Mouse (Mus musculus): ENCODE measurements around the gene Gm1604a. TPM values are rescaled to one million over a fixed set of nuclear protein-coding genes. Genes with fewer than 3 reads are reported as not detected.
A peak's percentile ranks its signal among the peaks of the same experiment; 100 is the strongest.
"Not testable (repeated sequence)": the region's sequence is repeated elsewhere in the genome, so short reads cannot be mapped to it uniquely, and the experiment has no call there.

The Gm1604a gene
- polyA plus RNA-seq, 1 experiment from 2014 or later = not detected

DNA sequence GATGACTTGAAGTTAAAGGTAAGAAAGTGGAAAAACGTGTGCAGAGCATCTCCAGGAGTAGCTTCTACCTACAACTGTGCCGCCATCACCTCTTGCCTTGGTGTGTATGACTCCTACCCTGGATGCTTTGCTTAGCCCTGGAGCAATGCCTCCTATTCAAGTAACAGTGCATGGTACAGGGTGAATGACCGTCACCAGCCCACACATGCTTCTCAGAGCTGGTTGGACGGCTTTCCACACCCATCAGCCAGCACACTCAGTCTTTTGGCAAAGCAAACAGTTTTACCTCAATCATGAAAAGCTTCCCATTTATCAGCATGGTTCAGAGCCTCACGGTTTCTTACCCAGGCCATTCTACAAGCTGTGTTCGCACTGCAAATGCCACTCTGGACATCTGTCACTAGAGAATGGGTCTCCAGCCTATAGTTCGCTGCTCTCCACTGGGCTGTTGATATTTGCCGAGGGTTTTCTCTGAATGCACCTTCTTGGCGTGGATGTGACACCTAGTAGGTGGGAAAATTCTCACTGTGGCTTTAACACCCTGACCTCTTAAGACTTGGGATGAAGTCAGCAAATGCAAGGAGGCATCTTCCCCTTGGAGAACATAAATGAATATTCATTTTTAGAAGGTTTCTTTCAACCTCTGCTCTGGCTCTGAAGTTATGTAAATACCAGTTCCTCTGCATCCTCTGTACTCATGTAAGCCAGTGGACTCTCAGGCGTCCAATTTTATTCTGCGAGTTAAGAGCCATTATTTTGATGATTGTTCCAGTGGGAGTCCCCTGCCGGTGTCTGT lies 23.4 kb upstream of the Gm1604a start:
- H3K9ac ChIP-seq (ENCODE audit: low read length); H3K9me3 ChIP-seq (replicated peaks; ENCODE audit: control insufficient read depth, low read length); H3K4me1 ChIP-seq (ENCODE audit: control insufficient read depth, insufficient read depth, low read length); H3K4me3 ChIP-seq (replicated peaks; ENCODE audit: low read length); H3K36me3 ChIP-seq (ENCODE audit: control insufficient read depth, insufficient read depth, low read length); H3K27me3 ChIP-seq (ENCODE audit: control insufficient read depth, insufficient read depth, low read length); H3K4me2 ChIP-seq (ENCODE audit: low read depth, low read length); H3K27ac ChIP-seq (ENCODE audit: low read length): not testable (repeated sequence)
- WGBS = 62% methylated on average over 7 of the region's 12 CpGs
- ATAC-seq (ENCODE audit: insufficient read depth, low FRiP score) = peak; percentile 53

DNA sequence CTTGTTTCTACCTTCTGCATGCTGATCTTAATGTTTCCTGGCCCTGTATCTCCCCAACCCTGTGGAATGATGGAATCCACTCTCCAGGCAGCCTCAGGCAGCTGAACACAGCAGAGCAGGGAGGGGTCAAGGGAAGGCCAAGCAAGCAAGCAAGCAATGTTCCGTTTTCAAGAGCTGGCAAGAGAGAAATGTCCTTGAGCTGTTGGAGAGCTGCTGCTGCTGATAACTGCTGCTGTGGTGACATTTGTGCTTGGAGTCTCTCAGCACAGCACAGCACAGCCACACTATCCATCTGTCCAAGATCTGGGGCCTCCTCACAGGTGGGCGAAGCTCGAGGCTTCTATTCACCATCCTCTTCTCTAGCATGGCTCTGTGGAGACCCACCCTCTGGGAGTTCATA lies 22.0 kb upstream of the Gm1604a start:
- H3K4me1 ChIP-seq (ENCODE audit: control insufficient read depth, insufficient read depth, low read length); H3K4me2 ChIP-seq (ENCODE audit: low read depth, low read length); H3K27ac ChIP-seq (ENCODE audit: low read length); H3K9ac ChIP-seq (ENCODE audit: low read length); H3K27me3 ChIP-seq (ENCODE audit: control insufficient read depth, insufficient read depth, low read length); ATAC-seq (ENCODE audit: insufficient read depth, low FRiP score); H3K4me3 ChIP-seq (replicated peaks; ENCODE audit: low read length); H3K36me3 ChIP-seq (ENCODE audit: control insufficient read depth, insufficient read depth, low read length); H3K9me3 ChIP-seq (replicated peaks; ENCODE audit: control insufficient read depth, low read length): not testable (repeated sequence)
- WGBS = no CpG with 5 or more reads among the region's 3 CpGs

DNA sequence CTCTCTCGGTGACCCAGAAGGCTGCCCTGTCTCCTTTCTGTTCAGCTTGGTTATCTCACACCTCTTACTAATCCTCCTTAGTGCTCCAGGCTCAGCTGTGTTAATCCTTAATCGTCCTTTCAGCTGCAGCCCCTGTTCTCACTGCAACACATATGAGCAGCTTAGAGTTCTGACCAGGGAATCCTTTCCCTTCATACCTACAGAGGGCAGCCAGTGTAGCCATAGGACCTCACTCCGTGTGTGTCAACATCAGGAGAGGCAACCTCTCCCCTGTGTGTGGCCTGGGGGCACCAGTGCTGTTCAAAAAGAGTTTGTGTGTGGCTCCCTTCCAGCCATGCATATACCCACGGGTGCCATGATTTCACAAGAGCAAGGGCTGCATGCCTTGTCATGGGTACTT lies 19.7 kb upstream of the Gm1604a start:
- not testable (repeated sequence) for ATAC-seq (ENCODE audit: insufficient read depth, low FRiP score); H3K4me1 ChIP-seq (ENCODE audit: control insufficient read depth, insufficient read depth, low read length); H3K9ac ChIP-seq (ENCODE audit: low read length); H3K4me2 ChIP-seq (ENCODE audit: low read depth, low read length); H3K27ac ChIP-seq (ENCODE audit: low read length); H3K9me3 ChIP-seq (replicated peaks; ENCODE audit: control insufficient read depth, low read length); H3K36me3 ChIP-seq (ENCODE audit: control insufficient read depth, insufficient read depth, low read length); H3K27me3 ChIP-seq (ENCODE audit: control insufficient read depth, insufficient read depth, low read length); H3K4me3 ChIP-seq (replicated peaks; ENCODE audit: low read length)
- WGBS = 31% methylated on average over 3 of the region's 4 CpGs

DNA sequence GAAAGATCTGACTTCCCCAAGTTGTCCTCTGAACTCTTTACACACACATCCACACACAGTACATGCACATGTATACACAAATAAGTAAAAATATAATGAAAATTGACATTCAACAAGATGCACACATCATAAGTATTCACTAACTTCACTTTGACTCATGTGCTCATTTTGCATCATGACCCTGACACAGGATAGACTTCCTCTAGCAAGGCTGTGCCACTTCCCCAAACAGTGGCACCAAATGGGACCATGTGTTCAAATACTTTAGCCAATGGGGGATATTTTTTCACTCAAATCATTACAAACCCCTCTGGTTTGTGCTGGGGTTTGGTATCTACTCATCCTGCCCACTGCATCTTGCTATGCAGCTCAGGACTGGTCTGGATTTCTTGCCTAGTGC lies 16.5 kb upstream of the Gm1604a start:
- not testable (repeated sequence) for H3K36me3 ChIP-seq (ENCODE audit: control insufficient read depth, insufficient read depth, low read length); H3K27ac ChIP-seq (ENCODE audit: low read length); H3K4me1 ChIP-seq (ENCODE audit: control insufficient read depth, insufficient read depth, low read length); H3K4me2 ChIP-seq (ENCODE audit: low read depth, low read length); H3K4me3 ChIP-seq (replicated peaks; ENCODE audit: low read length); H3K27me3 ChIP-seq (ENCODE audit: control insufficient read depth, insufficient read depth, low read length); H3K9ac ChIP-seq (ENCODE audit: low read length); ATAC-seq (ENCODE audit: insufficient read depth, low FRiP score); H3K9me3 ChIP-seq (replicated peaks; ENCODE audit: control insufficient read depth, low read length)

GRCm38 (mm10) chr17:7009440-7009839 lies 15.9 kb upstream of the Gm1604a start:
- H3K4me2 ChIP-seq (ENCODE audit: low read depth, low read length); H3K4me3 ChIP-seq (replicated peaks; ENCODE audit: low read length); ATAC-seq (ENCODE audit: insufficient read depth, low FRiP score); H3K4me1 ChIP-seq (ENCODE audit: control insufficient read depth, insufficient read depth, low read length); H3K36me3 ChIP-seq (ENCODE audit: control insufficient read depth, insufficient read depth, low read length); H3K27me3 ChIP-seq (ENCODE audit: control insufficient read depth, insufficient read depth, low read length); H3K27ac ChIP-seq (ENCODE audit: low read length); H3K9ac ChIP-seq (ENCODE audit: low read length); H3K9me3 ChIP-seq (replicated peaks; ENCODE audit: control insufficient read depth, low read length): not testable (repeated sequence)
- no CpG with 5 or more reads among the region's 7 CpGs for WGBS

DNA sequence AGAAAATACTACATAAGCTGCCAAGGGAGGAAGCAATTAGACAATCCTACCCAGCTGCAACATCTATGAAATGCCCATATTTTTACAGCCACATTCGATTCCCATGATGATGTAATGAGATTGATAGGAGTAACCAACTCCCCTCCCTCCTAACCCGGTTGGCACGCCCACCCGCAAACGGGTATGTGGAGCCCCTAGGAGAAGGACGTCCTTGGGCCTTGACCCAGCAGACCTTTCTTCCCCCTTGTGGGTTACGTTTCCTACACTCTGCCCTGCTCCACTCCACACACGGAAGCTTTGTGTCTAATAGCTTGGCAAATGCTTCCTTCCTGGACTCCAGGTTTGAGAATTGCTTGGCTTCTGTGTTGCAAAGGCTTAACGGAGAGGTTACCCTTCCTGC lies 15.5 kb upstream of the Gm1604a start:
- H3K27ac ChIP-seq (ENCODE audit: low read length); H3K27me3 ChIP-seq (ENCODE audit: control insufficient read depth, insufficient read depth, low read length); H3K4me2 ChIP-seq (ENCODE audit: low read depth, low read length); H3K4me1 ChIP-seq (ENCODE audit: control insufficient read depth, insufficient read depth, low read length); H3K36me3 ChIP-seq (ENCODE audit: control insufficient read depth, insufficient read depth, low read length); ATAC-seq (ENCODE audit: insufficient read depth, low FRiP score); H3K4me3 ChIP-seq (replicated peaks; ENCODE audit: low read length); H3K9ac ChIP-seq (ENCODE audit: low read length); H3K9me3 ChIP-seq (replicated peaks; ENCODE audit: control insufficient read depth, low read length): not testable (repeated sequence)
- WGBS = 74% methylated on average over 3 of the region's 9 CpGs

DNA sequence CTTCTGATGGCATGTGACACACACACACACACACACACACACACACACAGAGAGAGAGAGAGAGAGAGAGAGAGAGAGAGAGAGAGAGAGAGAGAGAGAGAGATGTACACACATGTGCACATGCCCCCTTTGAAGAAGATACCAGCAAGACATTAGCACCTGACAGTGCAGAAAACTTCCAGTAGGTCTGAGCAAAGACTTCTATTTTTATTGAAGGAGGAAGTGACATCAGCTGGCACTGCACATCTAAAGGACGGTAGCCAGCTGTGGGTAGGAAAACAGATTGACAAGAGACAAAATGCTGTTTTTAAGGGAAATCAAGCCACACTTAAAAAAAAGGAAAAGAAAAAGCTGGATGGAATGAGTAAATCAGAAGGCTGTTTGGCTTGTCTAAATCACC lies 11.2 kb upstream of the Gm1604a start:
- not testable (repeated sequence) for H3K4me2 ChIP-seq (ENCODE audit: low read depth, low read length); H3K4me3 ChIP-seq (replicated peaks; ENCODE audit: low read length); ATAC-seq (ENCODE audit: insufficient read depth, low FRiP score); H3K9ac ChIP-seq (ENCODE audit: low read length); H3K4me1 ChIP-seq (ENCODE audit: control insufficient read depth, insufficient read depth, low read length); H3K36me3 ChIP-seq (ENCODE audit: control insufficient read depth, insufficient read depth, low read length); H3K9me3 ChIP-seq (replicated peaks; ENCODE audit: control insufficient read depth, low read length); H3K27ac ChIP-seq (ENCODE audit: low read length); H3K27me3 ChIP-seq (ENCODE audit: control insufficient read depth, insufficient read depth, low read length)
- WGBS = no CpG with 5 or more reads among the region's 1 CpGs

DNA sequence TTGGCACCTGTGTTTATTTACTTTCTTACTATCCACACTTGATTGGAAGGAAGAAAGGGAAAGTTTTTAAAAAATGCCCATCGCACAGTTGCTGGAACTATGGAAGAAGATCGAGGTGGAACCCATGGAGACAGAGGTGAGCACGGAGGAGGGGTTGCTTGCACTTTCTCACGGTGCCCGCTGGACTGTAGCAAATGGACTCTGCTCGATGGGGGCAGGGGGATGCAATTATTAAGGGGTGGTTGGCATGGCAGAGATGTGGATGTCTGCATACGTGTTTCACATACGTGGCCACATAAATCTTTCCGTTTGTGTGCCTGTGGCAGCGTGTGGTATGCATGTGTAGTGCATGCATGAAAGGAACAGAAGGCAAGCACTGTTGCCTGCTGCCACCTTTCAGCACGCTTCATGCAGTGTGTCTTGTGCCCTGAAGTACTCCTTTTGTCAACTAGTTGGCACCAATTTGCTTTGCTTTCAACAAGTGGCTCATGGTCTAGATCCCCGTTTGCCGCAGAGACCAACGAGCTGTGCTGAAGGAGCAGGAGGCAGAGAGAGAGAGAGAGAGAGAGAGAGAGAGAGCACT lies 487 bp downstream of the Gm1604a start:
- H3K4me1 ChIP-seq (ENCODE audit: control insufficient read depth, insufficient read depth, low read length); H3K9me3 ChIP-seq (replicated peaks; ENCODE audit: control insufficient read depth, low read length); H3K27me3 ChIP-seq (ENCODE audit: control insufficient read depth, insufficient read depth, low read length); H3K4me2 ChIP-seq (ENCODE audit: low read depth, low read length); H3K27ac ChIP-seq (ENCODE audit: low read length); H3K4me3 ChIP-seq (replicated peaks; ENCODE audit: low read length); H3K9ac ChIP-seq (ENCODE audit: low read length); ATAC-seq (ENCODE audit: insufficient read depth, low FRiP score); H3K36me3 ChIP-seq (ENCODE audit: control insufficient read depth, insufficient read depth, low read length): not testable (repeated sequence)
- WGBS = 68% methylated on average over 3 of the region's 14 CpGs

DNA sequence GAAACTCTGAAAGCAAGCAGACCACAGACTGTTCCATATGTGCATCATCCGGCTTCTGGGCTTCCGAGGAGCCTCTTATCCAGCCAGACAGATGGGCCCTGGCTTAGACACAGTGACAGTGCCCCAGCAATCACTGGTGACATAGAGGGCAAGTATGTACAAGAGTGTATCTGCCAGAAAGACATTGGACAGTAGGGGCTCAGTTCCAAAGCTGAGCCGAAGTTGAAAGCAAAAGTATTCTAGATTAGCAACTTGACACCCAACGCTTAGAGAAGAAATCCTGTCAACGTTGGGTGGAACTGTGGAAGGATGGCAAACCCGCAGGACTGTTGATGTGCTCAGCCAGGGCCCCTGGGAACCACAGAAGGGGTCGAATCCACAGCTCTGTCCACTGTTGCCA lies 4.8 kb downstream of the Gm1604a start:
- not testable (repeated sequence) for ATAC-seq (ENCODE audit: insufficient read depth, low FRiP score); H3K27me3 ChIP-seq (ENCODE audit: control insufficient read depth, insufficient read depth, low read length); H3K9me3 ChIP-seq (replicated peaks; ENCODE audit: control insufficient read depth, low read length); H3K4me1 ChIP-seq (ENCODE audit: control insufficient read depth, insufficient read depth, low read length); H3K9ac ChIP-seq (ENCODE audit: low read length); H3K27ac ChIP-seq (ENCODE audit: low read length); H3K4me2 ChIP-seq (ENCODE audit: low read depth, low read length); H3K4me3 ChIP-seq (replicated peaks; ENCODE audit: low read length); H3K36me3 ChIP-seq (ENCODE audit: control insufficient read depth, insufficient read depth, low read length)
- 50% methylated on average over 5 of the region's 7 CpGs for WGBS

Data from stomach, embryonic 16.5 days (tissue).